Mouse (Mus musculus) hindlimb bud, embryonic 11.5 days (tissue): ENCODE data around the gene Abca1.

Experiments used
- DNase-seq: peaks from one replicate; pipeline ENCODE4 v3.0.0-alpha.2; 2012; ENCODE audit warnings: low read depth, low spot score; ENCODE audit errors: extremely low spot score

The Abca1 gene

GRCm38 (mm10) chr4:53015024-53015423 is 144.7 kb downstream of the Abca1 start:
- no peak for DNase-seq

GRCm38 (mm10) chr4:53014421-53014820 is 145.3 kb downstream of the Abca1 start:
- DNase-seq, result no peak

GRCm38 (mm10) chr4:53011732-53012361 is 147.8 kb downstream of the Abca1 start, which contains the start of gene Nipsnap3b:
Nipsnap3b (plus strand) TSS chr4:53011880.
- peak; percentile 82 for DNase-seq

- no peak for DNase-seq
These were observed 149.8 kb downstream of the Abca1 start for GRCm38 (mm10) chr4:53009871-53010270.

DNA sequence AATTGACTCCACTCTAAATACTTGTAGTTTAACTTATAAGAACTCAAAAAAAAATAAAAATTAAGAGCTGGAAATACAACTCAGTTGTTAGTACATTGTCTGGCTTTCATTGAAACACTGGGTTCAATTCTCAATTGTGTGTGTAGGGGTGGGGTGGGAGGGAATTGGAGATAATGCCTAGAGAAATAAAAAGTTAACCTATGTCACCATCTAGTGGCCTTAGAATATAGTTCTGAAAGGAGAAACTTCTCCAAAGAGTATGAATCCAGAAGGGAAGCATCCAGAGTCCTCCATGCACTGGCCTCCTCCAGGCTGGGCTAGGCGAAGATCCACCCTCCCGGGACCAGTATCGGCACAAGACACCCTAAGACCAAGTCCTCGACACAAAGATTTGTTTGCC is 150.5 kb downstream of the Abca1 start:
- no peak for DNase-seq

DNA sequence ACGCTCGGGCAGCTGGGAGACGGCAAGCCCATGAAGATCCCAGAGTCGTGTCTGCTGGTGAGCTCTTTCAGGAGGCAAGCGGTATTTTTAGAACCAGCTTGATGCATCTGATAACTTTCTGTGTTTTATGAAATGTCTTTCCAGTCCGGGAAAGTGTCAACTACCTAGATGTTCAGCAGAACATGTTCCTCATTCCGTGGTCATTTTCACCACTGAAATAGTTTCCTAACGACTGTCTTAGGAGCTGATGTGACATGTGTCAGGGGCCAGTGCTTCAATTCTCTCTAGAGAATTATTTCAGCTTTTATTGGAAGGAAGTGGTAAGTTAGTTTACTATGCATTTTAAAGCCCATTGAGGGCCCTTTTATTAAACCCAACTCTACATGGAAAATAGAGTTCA is 159.5 kb downstream of the Abca1 start:
- no peak for DNase-seq

DNA sequence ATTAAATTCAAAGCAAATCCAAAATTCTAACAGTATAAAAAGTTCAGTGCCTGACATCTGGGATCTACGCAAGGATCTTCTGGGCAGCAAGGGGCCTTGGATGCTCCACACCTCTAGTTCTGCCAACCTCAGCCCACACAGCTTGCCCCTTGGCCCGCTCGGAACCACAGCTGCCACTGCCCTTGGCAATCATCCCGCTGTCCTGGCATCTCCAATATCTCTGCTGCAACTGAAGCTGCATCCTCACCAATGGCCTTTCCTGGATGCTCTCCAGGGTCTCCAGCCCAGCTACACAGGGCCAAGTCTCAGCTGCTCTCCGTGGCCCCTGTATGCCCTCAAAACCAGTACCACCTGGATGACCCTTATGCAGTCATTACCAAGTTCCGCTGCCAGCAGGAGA is 160.2 kb downstream of the Abca1 start:
- DNase-seq, result no peak

DNA sequence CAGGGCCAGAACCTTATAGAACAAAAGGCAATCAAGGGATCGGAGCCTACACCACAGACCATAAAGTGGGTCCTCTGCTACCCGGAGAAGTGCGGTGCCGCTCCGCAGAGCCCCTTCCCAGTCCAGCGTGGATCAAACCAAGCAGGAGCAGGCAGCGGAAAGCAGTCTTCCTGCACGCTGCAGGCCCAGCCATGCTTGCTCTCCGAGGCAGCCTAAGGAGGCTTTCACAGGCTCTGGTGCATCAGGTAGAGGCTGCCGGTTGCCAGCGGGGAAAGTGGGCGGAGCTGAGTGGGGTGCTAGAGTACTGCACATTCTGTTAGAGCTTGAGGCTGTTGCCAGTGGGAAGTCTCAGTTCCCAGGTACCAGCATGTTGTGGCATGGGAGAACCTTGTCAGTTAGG is 170.4 kb downstream of the Abca1 start, which contains the start of gene Nipsnap3a:
Nipsnap3a (plus strand) TSS at position 25 of the 400 bp plus-strand sequence.
- DNase-seq, result no peak

DNA sequence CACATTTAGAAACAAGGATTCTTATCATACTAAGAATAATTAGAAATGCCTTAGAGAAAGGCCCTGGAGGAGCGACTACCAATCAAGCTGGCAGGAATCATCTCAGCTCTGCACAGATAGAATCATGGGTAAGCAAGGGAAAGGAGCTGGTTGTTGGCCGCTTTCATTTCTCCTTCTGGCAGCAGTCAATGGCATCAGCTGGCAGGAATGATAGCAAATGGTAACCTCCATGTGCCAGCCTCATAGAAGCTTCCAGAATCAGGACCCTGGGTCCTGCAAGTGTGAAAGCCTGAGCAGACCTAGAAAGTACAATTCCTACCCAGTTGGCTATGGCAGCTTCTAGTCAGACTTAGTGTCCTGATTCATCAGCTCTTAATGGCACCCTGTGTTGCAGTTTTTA is 173.4 kb downstream of the Abca1 start:
- DNase-seq, result no peak

- DNase-seq, result no peak
These were observed 174.5 kb downstream of the Abca1 start for GRCm38 (mm10) chr4:52985216-52985615.
